Mouse (Mus musculus): Measurements from ENCODE around the gene Syce2. TPM values are rescaled to one million over a fixed set of nuclear protein-coding genes. Genes with fewer than 3 reads are reported as not detected.

Gene Syce2
- polyA plus RNA-seq, 1 experiment from 2014 or later = 25.2 TPM

GRCm38 (mm10) chr8:84832759-84833742 lies 38.9 kb upstream of the Syce2 start:
- 56% methylated on average over 10 of the region's 10 CpGs for WGBS

GRCm38 (mm10) chr8:84834002-84834865 lies 37.7 kb upstream of the Syce2 start:
- Histone ChIP-seq H3K9me3 (ENCODE audit: control insufficient read depth, low read length) (no peaks in the 10 kb centered on the region), H3K27ac (replicated peaks in 1 of 2; ENCODE audit: control insufficient read depth in 1 of 2, insufficient read depth in 1 of 2, low read depth in 2 of 2, low read length in 2 of 2) (no peak overlapping the region; a peak in 1 of 4 replicates), H3K4me1 (ENCODE audit: control insufficient read depth in 2 of 2, insufficient read depth in 2 of 2, low read length in 2 of 2) (peaks cover 10 to 24% of the 10 kb centered on the region in 2 experiments), H3K9ac (ENCODE audit: low read length) (no peak overlapping the region), H3K4me3 (ENCODE audit: control insufficient read depth in 1 of 2, insufficient read depth in 1 of 2, low read depth in 1 of 2, low read length in 2 of 2) (no peak overlapping the region), H3K27me3 (ENCODE audit: control insufficient read depth, insufficient read depth, low read length) (no peaks in the 10 kb centered on the region), H3K36me3 (ENCODE audit: control insufficient read depth, insufficient read depth, low read length) (peaks cover 57% of the 10 kb centered on the region), H3K4me2 (ENCODE audit: low read length) (no peak overlapping the region)
- ATAC-seq (ENCODE audit: insufficient number of reproducible peaks, insufficient read depth, low FRiP score, low read depth) = no peak
- WGBS = 85% methylated on average over 19 of the region's 19 CpGs

More at GRCm38 (mm10) chr8:84832759-84833742, 38.9 kb upstream of the Syce2 start:
- Histone ChIP-seq H3K4me1 (ENCODE audit: control insufficient read depth in 2 of 2, insufficient read depth in 2 of 2, low read length in 2 of 2) (peaks cover 10 to 21% of the 10 kb centered on the region in 2 experiments), H3K27ac (replicated peaks in 1 of 2; ENCODE audit: control insufficient read depth in 1 of 2, insufficient read depth in 1 of 2, low read depth in 2 of 2, low read length in 2 of 2) (peak overlapping the region; percentile 91; a peak in 3 of 4 replicates), H3K4me3 (ENCODE audit: control insufficient read depth in 1 of 2, insufficient read depth in 1 of 2, low read depth in 1 of 2, low read length in 2 of 2) (peak overlapping the region; percentile 96), H3K27me3 (ENCODE audit: control insufficient read depth, insufficient read depth, low read length) (no peaks in the 10 kb centered on the region), H3K36me3 (ENCODE audit: control insufficient read depth, insufficient read depth, low read length) (peaks cover 45% of the 10 kb centered on the region), H3K4me2 (ENCODE audit: low read length) (peak overlapping the region; percentile 73), H3K9me3 (ENCODE audit: control insufficient read depth, low read length) (no peaks in the 10 kb centered on the region), H3K9ac (ENCODE audit: low read length) (peak overlapping the region; percentile 96)
- no peak for ATAC-seq (ENCODE audit: insufficient number of reproducible peaks, insufficient read depth, low FRiP score, low read depth)

GRCm38 (mm10) chr8:84834866-84835855 lies 36.8 kb upstream of the Syce2 start:
- Histone ChIP-seq H3K27me3 (ENCODE audit: control insufficient read depth, insufficient read depth, low read length) (no peaks in the 10 kb centered on the region), H3K4me3 (ENCODE audit: control insufficient read depth in 1 of 2, insufficient read depth in 1 of 2, low read depth in 1 of 2, low read length in 2 of 2) (no peak overlapping the region), H3K4me1 (ENCODE audit: control insufficient read depth in 2 of 2, insufficient read depth in 2 of 2, low read length in 2 of 2) (peaks cover 10 to 29% of the 10 kb centered on the region in 2 experiments), H3K9ac (ENCODE audit: low read length) (no peak overlapping the region; the same call in 1 of the 2 replicates), H3K27ac (replicated peaks in 1 of 2; ENCODE audit: control insufficient read depth in 1 of 2, insufficient read depth in 1 of 2, low read depth in 2 of 2, low read length in 2 of 2) (peak overlapping the region; percentile 11 to 24; a peak in 1 of 4 replicates), H3K9me3 (ENCODE audit: control insufficient read depth, low read length) (no peaks in the 10 kb centered on the region), H3K36me3 (ENCODE audit: control insufficient read depth, insufficient read depth, low read length) (peaks cover 57% of the 10 kb centered on the region), H3K4me2 (ENCODE audit: low read length) (no peak overlapping the region)
- 57% methylated on average over 10 of the region's 10 CpGs for WGBS
- ATAC-seq (ENCODE audit: insufficient number of reproducible peaks, insufficient read depth, low FRiP score, low read depth) = peak; percentile 27; the same call in 1 of the 2 replicates

GRCm38 (mm10) chr8:84837149-84837911 lies 34.6 kb upstream of the Syce2 start:
- Histone ChIP-seq H3K27me3 (ENCODE audit: control insufficient read depth, insufficient read depth, low read length) (no peaks in the 10 kb centered on the region), H3K27ac (replicated peaks in 1 of 2; ENCODE audit: control insufficient read depth in 1 of 2, insufficient read depth in 1 of 2, low read depth in 2 of 2, low read length in 2 of 2) (no peak overlapping the region), H3K9me3 (ENCODE audit: control insufficient read depth, low read length) (no peaks in the 10 kb centered on the region), H3K4me3 (ENCODE audit: control insufficient read depth in 1 of 2, insufficient read depth in 1 of 2, low read depth in 1 of 2, low read length in 2 of 2) (no peak overlapping the region), H3K4me2 (ENCODE audit: low read length) (no peak overlapping the region), H3K36me3 (ENCODE audit: control insufficient read depth, insufficient read depth, low read length) (peaks cover 71% of the 10 kb centered on the region), H3K9ac (ENCODE audit: low read length) (no peak overlapping the region), H3K4me1 (ENCODE audit: control insufficient read depth in 2 of 2, insufficient read depth in 2 of 2, low read length in 2 of 2) (peaks cover 10 to 29% of the 10 kb centered on the region in 2 experiments)
- WGBS = 60% methylated on average over 8 of the region's 8 CpGs
- no peak for ATAC-seq (ENCODE audit: insufficient number of reproducible peaks, insufficient read depth, low FRiP score, low read depth)

- Histone ChIP-seq H3K36me3 (ENCODE audit: control insufficient read depth, insufficient read depth, low read length) (peaks cover 78% of the 10 kb centered on the region), H3K4me3 (ENCODE audit: control insufficient read depth in 1 of 2, insufficient read depth in 1 of 2, low read depth in 1 of 2, low read length in 2 of 2) (no peak overlapping the region), H3K4me2 (ENCODE audit: low read length) (no peak overlapping the region), H3K9me3 (ENCODE audit: control insufficient read depth, low read length) (no peaks in the 10 kb centered on the region), H3K27me3 (ENCODE audit: control insufficient read depth, insufficient read depth, low read length) (no peaks in the 10 kb centered on the region), H3K4me1 (ENCODE audit: control insufficient read depth in 2 of 2, insufficient read depth in 2 of 2, low read length in 2 of 2) (peaks cover 10 to 25% of the 10 kb centered on the region in 2 experiments), H3K27ac (replicated peaks in 1 of 2; ENCODE audit: control insufficient read depth in 1 of 2, insufficient read depth in 1 of 2, low read depth in 2 of 2, low read length in 2 of 2) (no peak overlapping the region), H3K9ac (ENCODE audit: low read length) (no peak overlapping the region)
- WGBS = 84% methylated on average over 15 of the region's 15 CpGs
- ATAC-seq (ENCODE audit: insufficient number of reproducible peaks, insufficient read depth, low FRiP score, low read depth) = no peak
Observed at GRCm38 (mm10) chr8:84837912-84838470, 33.9 kb upstream of the Syce2 start.

GRCm38 (mm10) chr8:84838513-84838912 lies 33.4 kb upstream of the Syce2 start:
- Histone ChIP-seq H3K36me3 (ENCODE audit: control insufficient read depth, insufficient read depth, low read length) (peaks cover 83% of the 10 kb centered on the region), H3K4me3 (ENCODE audit: control insufficient read depth in 1 of 2, insufficient read depth in 1 of 2, low read depth in 1 of 2, low read length in 2 of 2) (no peak overlapping the region), H3K4me1 (ENCODE audit: control insufficient read depth in 2 of 2, insufficient read depth in 2 of 2, low read length in 2 of 2) (peaks cover 10 to 28% of the 10 kb centered on the region in 2 experiments), H3K27me3 (ENCODE audit: control insufficient read depth, insufficient read depth, low read length) (no peaks in the 10 kb centered on the region), H3K9me3 (ENCODE audit: control insufficient read depth, low read length) (no peaks in the 10 kb centered on the region), H3K4me2 (ENCODE audit: low read length) (no peak overlapping the region), H3K9ac (ENCODE audit: low read length) (no peak overlapping the region), H3K27ac (replicated peaks in 1 of 2; ENCODE audit: control insufficient read depth in 1 of 2, insufficient read depth in 1 of 2, low read depth in 2 of 2, low read length in 2 of 2) (no peak overlapping the region)
- no peak for ATAC-seq (ENCODE audit: insufficient number of reproducible peaks, insufficient read depth, low FRiP score, low read depth)
- 86% methylated on average over 5 of the region's 5 CpGs for WGBS
